8 mouse cellular contexts compared by ENCODE assay signal in genomic region chr11:117334101-117334500, GRCm38 (mm10).
DNase-seq lines count a peak whose midpoint lies in the region; ATAC-seq lines count a peak whose summit lies in the region.

No protein-coding gene starts in this region.

- H3K36me3 ChIP-seq in heart, embryonic 10.5 days: peaks cover 6% of the 10 kb centered on the region; the same call in 1 of the 2 replicates
- peaks cover 47% of the 10 kb centered on the region for H3K36me3 ChIP-seq in forebrain, embryonic 10.5 days (replicated peaks)
- H3K36me3 ChIP-seq in limb, embryonic 13.5 days: peaks cover 13% of the 10 kb centered on the region
- H3K36me3 ChIP-seq in midbrain, embryonic 16.5 days (ENCODE audit: control insufficient read depth, insufficient read depth, low read length): no peaks in the 10 kb centered on the region

- ATAC-seq in limb, embryonic 13.5 days (ENCODE audit: low FRiP score, low read depth): no peak
- no peak for ATAC-seq in midbrain, embryonic 16.5 days
- ATAC-seq in megakaryocyte-erythroid progenitor cell, adult 5-6 weeks (replicated peaks; ENCODE audit: low FRiP score, low TSS enrichment, poor library complexity, severe bottlenecking): no peak

- no peaks in the 10 kb centered on the region for H3K27me3 ChIP-seq in heart, embryonic 10.5 days (ENCODE audit: insufficient read depth, poor library complexity, severe bottlenecking)
- H3K27me3 ChIP-seq in forebrain, embryonic 10.5 days (ENCODE audit: poor library complexity, severe bottlenecking): no peaks in the 10 kb centered on the region
- no peaks in the 10 kb centered on the region for H3K27me3 ChIP-seq in limb, embryonic 13.5 days
- no peaks in the 10 kb centered on the region for H3K27me3 ChIP-seq in midbrain, embryonic 16.5 days (ENCODE audit: control insufficient read depth, insufficient read depth, low read depth, low read length)

- H3K4me3 ChIP-seq in heart, embryonic 10.5 days: peak overlapping the region; percentile 78
- peak overlapping the region; percentile 71 for H3K4me3 ChIP-seq in forebrain, embryonic 10.5 days
- H3K4me3 ChIP-seq in limb, embryonic 13.5 days: peak overlapping the region; percentile 65
- peak overlapping the region; percentile 4; the same call in 1 of the 2 replicates for H3K4me3 ChIP-seq in midbrain, embryonic 16.5 days (ENCODE audit: low read depth, low read length)

- intact Hi-C loops in left cerebral cortex, postnatal 10 days (cut with DNase I): no loop called here

- H3K9ac ChIP-seq in limb, embryonic 13.5 days: peak overlapping the region; percentile 87
- no peak overlapping the region for H3K9ac ChIP-seq in midbrain, embryonic 16.5 days (ENCODE audit: low read depth, low read length)

- no peak for DNase-seq in heart, embryonic 10.5 days (ENCODE audit: low spot score)
- no peak for DNase-seq in heart, adult 8-10 months (ENCODE audit: low spot score)
- DNase-seq in forebrain, embryonic 10.5 days (ENCODE audit: extremely low spot score, low spot score): no peak
- no peak for DNase-seq in left cerebral cortex, postnatal 10 days (ENCODE audit: extremely low spot score in 1 of 2, low spot score in 2 of 2)
- no peak for DNase-seq in gastrocnemius, postnatal 4 days (ENCODE audit: low spot score in 2 of 2)

- 33% methylated on average over 6 of the region's 6 CpGs for WGBS in heart, embryonic 10.5 days
- 65% methylated on average over 6 of the region's 6 CpGs for WGBS in forebrain, embryonic 10.5 days
- 42% methylated on average over 6 of the region's 6 CpGs for WGBS in limb, embryonic 13.5 days
- WGBS in midbrain, embryonic 16.5 days: 59% methylated on average over 6 of the region's 6 CpGs

- H3K4me1 ChIP-seq in heart, embryonic 10.5 days: peaks cover 97% of the 10 kb centered on the region
- H3K4me1 ChIP-seq in forebrain, embryonic 10.5 days: peaks cover 84% of the 10 kb centered on the region
- H3K4me1 ChIP-seq in limb, embryonic 13.5 days: peaks cover 79% of the 10 kb centered on the region
- H3K4me1 ChIP-seq in midbrain, embryonic 16.5 days (ENCODE audit: control insufficient read depth, insufficient read depth, low read length): peaks cover 40% of the 10 kb centered on the region

- H3K4me2 ChIP-seq in limb, embryonic 13.5 days (replicated peaks): peak overlapping the region; percentile 89
- peak overlapping the region; percentile 90 for H3K4me2 ChIP-seq in midbrain, embryonic 16.5 days (ENCODE audit: low read length)

- H3K9me3 ChIP-seq in heart, embryonic 10.5 days: no peaks in the 10 kb centered on the region
- no peaks in the 10 kb centered on the region for H3K9me3 ChIP-seq in forebrain, embryonic 10.5 days
- no peaks in the 10 kb centered on the region for H3K9me3 ChIP-seq in limb, embryonic 13.5 days
- no peaks in the 10 kb centered on the region for H3K9me3 ChIP-seq in midbrain, embryonic 16.5 days (replicated peaks; ENCODE audit: control insufficient read depth, low read length, poor library complexity, severe bottlenecking)

- peak overlapping the region; percentile 96 for H3K27ac ChIP-seq in heart, embryonic 10.5 days
- peak overlapping the region; percentile 98 for H3K27ac ChIP-seq in forebrain, embryonic 10.5 days
- peak overlapping the region; percentile 94; the same call in 1 of the 2 replicates for H3K27ac ChIP-seq in limb, embryonic 13.5 days
- peak overlapping the region; percentile 23; the same call in 1 of the 2 replicates for H3K27ac ChIP-seq in midbrain, embryonic 16.5 days (ENCODE audit: low read length)

Comparison
In these comparisons a context has a peak if more than half of its experiments do, and no peak if none do; other contexts are left out.
1. H3K27ac ChIP-seq: peak in every context shown above with its lines; median percentile 98 in forebrain, embryonic 10.5 days; 96 in heart, embryonic 10.5 days; 94 in limb, embryonic 13.5 days; 23 in midbrain, embryonic 16.5 days.
2. H3K4me3 ChIP-seq: peak in every context shown above with its lines; median percentile 78 in heart, embryonic 10.5 days; 71 in forebrain, embryonic 10.5 days; 65 in limb, embryonic 13.5 days; 4 in midbrain, embryonic 16.5 days.